In genomic region chr7:99356244-99356930, GRCm38 (mm10) we compare ENCODE assay signal across 8 mouse cellular contexts. TPM values are rescaled to one million over a fixed set of nuclear protein-coding genes. Genes with fewer than 3 reads are reported as not detected.
DNase-seq lines count a peak whose midpoint lies in the region; ATAC-seq lines count a peak whose summit lies in the region.
"Had no signal": no experiment of that assay in that cellular context is flagged by ENCODE, and none has a peak within 500 bp of the region (broad histone marks: within the 10 kb centered on the region; RNA-seq: fewer than 3 reads in every experiment).

No protein-coding gene starts in this region.

- no peaks in the 10 kb centered on the region for H3K9me3 ChIP-seq in embryonic facial prominence, embryonic 11.5 days (replicated peaks; ENCODE audit: control insufficient read depth, low read length)
- H3K9me3 ChIP-seq in heart, embryonic 13.5 days: no peaks in the 10 kb centered on the region
- no peaks in the 10 kb centered on the region for H3K9me3 ChIP-seq in limb, embryonic 12.5 days
- no peaks in the 10 kb centered on the region for H3K9me3 ChIP-seq in midbrain, embryonic 15.5 days

- peak overlapping the region; percentile 65 for H3K9ac ChIP-seq in embryonic facial prominence, embryonic 11.5 days (replicated peaks; ENCODE audit: low read length)
- H3K9ac ChIP-seq in heart, embryonic 13.5 days: peak overlapping the region; percentile 84
- H3K9ac ChIP-seq in limb, embryonic 12.5 days (replicated peaks): peak overlapping the region; percentile 53; the same call in 1 of the 2 replicates
- H3K9ac ChIP-seq in midbrain, embryonic 15.5 days: no peak overlapping the region; the same call in 1 of the 2 replicates

- H3K36me3 ChIP-seq in embryonic facial prominence, embryonic 11.5 days (replicated peaks; ENCODE audit: control insufficient read depth, insufficient read depth, low read depth, low read length): no peaks in the 10 kb centered on the region
- H3K36me3 ChIP-seq in heart, embryonic 13.5 days: peaks cover 2% of the 10 kb centered on the region; the same call in 1 of the 2 replicates
- no peaks in the 10 kb centered on the region for H3K36me3 ChIP-seq in limb, embryonic 12.5 days
- no peaks in the 10 kb centered on the region for H3K36me3 ChIP-seq in midbrain, embryonic 15.5 days (replicated peaks)

- ATAC-seq in embryonic facial prominence, embryonic 11.5 days (replicated peaks; ENCODE audit: insufficient number of reproducible peaks, low FRiP score, low TSS enrichment, low read depth): no peak
- peak; percentile 6; the same call in 1 of the 2 replicates for ATAC-seq in heart, embryonic 13.5 days (ENCODE audit: extremely low read depth, insufficient number of reproducible peaks, low FRiP score, low TSS enrichment)
- no peak for ATAC-seq in limb, embryonic 12.5 days (ENCODE audit: insufficient number of reproducible peaks, insufficient read depth, low FRiP score, low TSS enrichment, low read depth)
- no peak for ATAC-seq in midbrain, embryonic 15.5 days (replicated peaks)
- no peak for ATAC-seq in monocyte, adult 5-6 weeks (replicated peaks; ENCODE audit: insufficient number of reproducible peaks, low FRiP score, low TSS enrichment, poor library complexity, severe bottlenecking)

- WGBS in embryonic facial prominence, embryonic 11.5 days: 20% methylated on average over 9 of the region's 9 CpGs
- 9% methylated on average over 9 of the region's 9 CpGs for WGBS in heart, embryonic 13.5 days
- WGBS in limb, embryonic 12.5 days: 32% methylated on average over 9 of the region's 9 CpGs
- 33% methylated on average over 9 of the region's 9 CpGs for WGBS in midbrain, embryonic 15.5 days

- peaks cover 28% of the 10 kb centered on the region for H3K4me1 ChIP-seq in embryonic facial prominence, embryonic 11.5 days (ENCODE audit: control insufficient read depth, insufficient read depth, low read length)
- H3K4me1 ChIP-seq in heart, embryonic 13.5 days: peaks cover 71% of the 10 kb centered on the region
- peaks cover 68% of the 10 kb centered on the region for H3K4me1 ChIP-seq in limb, embryonic 12.5 days (replicated peaks)
- peaks cover 68% of the 10 kb centered on the region for H3K4me1 ChIP-seq in midbrain, embryonic 15.5 days

- no peak overlapping the region for H3K4me3 ChIP-seq in embryonic facial prominence, embryonic 11.5 days (ENCODE audit: low read depth, low read length)
- peak overlapping the region; percentile 36 for H3K4me3 ChIP-seq in heart, embryonic 13.5 days
- peak overlapping the region; percentile 20; the same call in 1 of the 2 replicates for H3K4me3 ChIP-seq in limb, embryonic 12.5 days (replicated peaks)
- H3K4me3 ChIP-seq in midbrain, embryonic 15.5 days: no peak overlapping the region

- H3K27me3 ChIP-seq in embryonic facial prominence, embryonic 11.5 days (ENCODE audit: control insufficient read depth, insufficient read depth, low read length): no peaks in the 10 kb centered on the region
- no peaks in the 10 kb centered on the region for H3K27me3 ChIP-seq in heart, embryonic 13.5 days (replicated peaks)
- no peaks in the 10 kb centered on the region for H3K27me3 ChIP-seq in limb, embryonic 12.5 days
- no peaks in the 10 kb centered on the region for H3K27me3 ChIP-seq in midbrain, embryonic 15.5 days (replicated peaks)

- peak overlapping the region; percentile 36; the same call in 1 of the 2 replicates for H3K4me2 ChIP-seq in embryonic facial prominence, embryonic 11.5 days (ENCODE audit: low read depth, low read length)
- peak overlapping the region; percentile 66 for H3K4me2 ChIP-seq in heart, embryonic 13.5 days
- peak overlapping the region; percentile 50 for H3K4me2 ChIP-seq in limb, embryonic 12.5 days
- H3K4me2 ChIP-seq in midbrain, embryonic 15.5 days: no peak overlapping the region

- peak overlapping the region; percentile 97 for H3K27ac ChIP-seq in embryonic facial prominence, embryonic 11.5 days (replicated peaks; ENCODE audit: low read depth, low read length)
- peak overlapping the region; percentile 100 for H3K27ac ChIP-seq in heart, embryonic 13.5 days (replicated peaks)
- H3K27ac ChIP-seq in limb, embryonic 12.5 days: peak overlapping the region; percentile 99
- H3K27ac ChIP-seq in midbrain, embryonic 15.5 days: peak overlapping the region; percentile 75

- DNase-seq in adrenal gland, adult 8-10 months: peak; percentile 52
- peak; percentile 33 for DNase-seq in embryonic facial prominence, embryonic 11.5 days (ENCODE audit: low spot score)
- no peak for DNase-seq in layer of hippocampus, postnatal 25 days (ENCODE audit: extremely low spot score in 1 of 2, low spot score in 1 of 2)

RNA-seq across cellular contexts. Expression of gene Serpinh1, which starts 3.3 kb away (rescaled TPM):
- 100 to 1,000 TPM; 127 to 266 (median 171) TPM for total RNA-seq in adrenal gland, adult 8-10 months (2022)
- polyA plus RNA-seq in embryonic facial prominence, embryonic 11.5 days (2014; fragmentation: Nextera tagmentation; extraction: Ambion mirVana): 373 and 399 TPM in 2 replicates
- 1,205 and 1,287 TPM in 2 replicates for polyA plus RNA-seq in heart, embryonic 13.5 days (2015; fragmentation: Nextera tagmentation; extraction: Ambion mirVana)
- polyA plus RNA-seq in limb, embryonic 12.5 days (2016; fragmentation: Nextera tagmentation; extraction: Ambion mirVana): 1,189 and 1,266 TPM in 2 replicates
- 235 and 259 TPM in 2 replicates for polyA plus RNA-seq in midbrain, embryonic 15.5 days (2015; fragmentation: Nextera tagmentation; extraction: Ambion mirVana)
- not detected in 3 replicates for total RNA-seq in monocyte, adult 5-6 weeks (2017)
- total RNA-seq in layer of hippocampus, postnatal 25 days (2021): 10 to 100 TPM; 29.1 to 30.3 TPM

RNA-seq across cellular contexts. Expression of gene Gdpd5, which starts 24.8 kb away (rescaled TPM):
- 10 to 100 TPM in 3 of 4 experiments, 1 to 10 TPM in 1; 9.2 to 16.4 (median 13.9) TPM for total RNA-seq in adrenal gland, adult 8-10 months (2022)
- polyA plus RNA-seq in embryonic facial prominence, embryonic 11.5 days (2014; fragmentation: Nextera tagmentation; extraction: Ambion mirVana): 10.2 and 13.2 TPM in 2 replicates
- polyA plus RNA-seq in heart, embryonic 13.5 days (2015; fragmentation: Nextera tagmentation; extraction: Ambion mirVana): 25.3 and 25.4 TPM in 2 replicates
- polyA plus RNA-seq in limb, embryonic 12.5 days (2016; fragmentation: Nextera tagmentation; extraction: Ambion mirVana): 11.2 and 12.2 TPM in 2 replicates
- 51.8 and 53.3 TPM in 2 replicates for polyA plus RNA-seq in midbrain, embryonic 15.5 days (2015; fragmentation: Nextera tagmentation; extraction: Ambion mirVana)
- total RNA-seq in monocyte, adult 5-6 weeks (2017): 1.3 to 1.6 TPM (median 1.5 TPM) in 3 replicates
- 10 to 100 TPM; 20.3 to 26.2 TPM for total RNA-seq in layer of hippocampus, postnatal 25 days (2021)
- total RNA-seq: common myeloid progenitor, adult 5-6 weeks had no signal

Comparison
In these comparisons a context has a peak if more than half of its experiments do, and no peak if none do; other contexts are left out.
1. DNase-seq: peak in adrenal gland, adult 8-10 months (single experiment) and embryonic facial prominence, embryonic 11.5 days (single experiment); none in layer of hippocampus, postnatal 25 days (0 of 2).
2. H3K4me3 ChIP-seq: peak in heart, embryonic 13.5 days (single experiment) and limb, embryonic 12.5 days (single experiment); none in embryonic facial prominence, embryonic 11.5 days (single experiment) and midbrain, embryonic 15.5 days (single experiment).
3. Peak in every context shown above with its lines, with median percentiles within 50 percentile points of each other: H3K27ac ChIP-seq.